Mouse (Mus musculus): Measurements from ENCODE around the gene Slc29a4.

DNA sequence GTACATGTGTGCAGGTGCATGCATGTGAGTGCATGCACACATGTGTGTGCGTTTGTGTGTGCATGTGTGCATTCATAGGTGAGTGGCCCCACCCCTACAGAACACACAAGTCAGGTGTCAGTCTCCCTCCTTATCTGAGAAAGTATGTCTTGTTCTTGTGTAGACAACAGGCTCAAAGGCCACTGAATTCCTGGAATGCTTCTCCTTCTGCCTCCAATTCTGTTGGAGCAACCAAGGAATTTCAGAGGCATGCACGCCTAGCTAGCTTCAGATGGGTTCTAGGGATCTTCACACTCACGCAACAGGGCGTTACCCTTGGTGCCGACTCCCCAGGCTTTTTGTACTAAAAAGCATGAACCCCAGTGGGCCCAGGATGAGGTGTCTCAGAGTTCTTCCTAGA, 77.3 kb downstream of the Slc29a4 start:
- TF ChIP-seq CTCF (IDR thresholded peaks at IDR 0.05; ENCODE audit: low read depth), result no peak
- TF ChIP-seq EP300 (IDR thresholded peaks at IDR 0.05; ENCODE audit: low read depth), result no peak
